Mouse (Mus musculus) left cerebral cortex, adult 18-20 months (tissue): ENCODE results near the gene Rnf169. TPM values are rescaled to one million over a fixed set of nuclear protein-coding genes. Genes with fewer than 3 reads are reported as not detected.
"Not testable (repeated sequence)": the region's sequence is repeated elsewhere in the genome, so short reads cannot be mapped to it uniquely, and the experiment has no call there.

Source experiments
- DNase-seq, 2 experiments: peaks; one replicate each; pipeline ENCODE4 v3.0.0; 2021 to 2022; ENCODE audit warnings: low spot score in 2 of 2, mixed read lengths in 1 of 2
- total RNA-seq, 2 experiments: library from RNA; stranded (reverse); gene quantifications; 2 replicates each; pipeline ENCODE4 v1.2.3; 2021

Gene Rnf169
- total RNA-seq, 2 experiments from 2014 or later = 45.6 to 47.4 TPM

- peak in 1 of 2 experiments; percentile 51 for DNase-seq
Observed at GRCm38 (mm10) chr7:99981311-99981710, 1.1 kb upstream of the Rnf169 start.

DNA sequence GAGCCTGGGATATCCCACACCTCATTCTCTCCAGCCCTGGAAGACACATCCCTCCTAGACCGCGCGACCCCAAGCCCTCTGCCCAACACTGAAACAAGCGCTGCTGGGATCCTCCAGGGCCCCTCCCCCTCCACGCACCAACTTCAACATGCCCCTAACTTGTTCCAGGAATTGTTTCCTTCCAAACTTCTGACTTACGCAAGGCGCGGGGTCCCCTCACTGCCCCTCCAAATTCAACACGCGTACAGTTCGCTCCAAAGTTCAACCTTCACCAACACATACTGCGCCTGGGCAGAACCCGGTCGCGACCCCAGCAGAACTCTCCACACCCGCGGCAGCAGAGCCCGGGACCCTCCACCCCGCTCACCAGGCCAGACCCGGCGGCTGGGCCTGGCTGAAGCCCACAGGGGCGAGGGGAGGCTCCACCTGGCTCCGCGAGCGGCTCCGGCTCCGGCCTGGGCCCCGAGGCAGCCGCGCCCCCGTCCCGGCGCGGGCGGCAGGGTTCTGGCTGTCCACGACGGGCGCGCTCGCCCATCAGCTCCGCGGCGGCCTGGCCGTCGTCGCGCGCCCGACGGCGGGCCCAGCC is 609 bp downstream of the Rnf169 start:
- peak in 1 of 2 experiments; percentile 34 for DNase-seq

DNA sequence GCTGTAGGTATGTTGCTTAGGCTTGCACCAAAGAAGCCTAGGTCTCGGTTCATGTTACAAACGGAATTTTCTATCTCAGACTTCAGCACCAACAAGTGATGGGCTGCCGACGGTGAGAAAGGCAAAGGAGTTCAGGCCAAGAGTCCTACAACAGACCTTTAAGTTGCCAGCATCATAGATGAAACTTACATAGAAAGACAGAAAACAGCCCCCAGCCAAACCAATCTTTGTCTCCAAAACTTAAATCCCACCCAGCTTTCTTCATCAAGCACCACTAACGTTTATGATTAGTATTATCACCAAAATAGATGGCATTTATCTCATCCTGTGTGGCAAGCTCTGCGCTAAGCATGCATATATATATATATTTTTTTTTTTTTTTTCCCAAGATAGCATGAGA is 1.2 kb downstream of the Rnf169 start:
- no peak for DNase-seq

- no peak for DNase-seq
Observed at GRCm38 (mm10) chr7:99978041-99978440, 2.2 kb downstream of the Rnf169 start.

DNA sequence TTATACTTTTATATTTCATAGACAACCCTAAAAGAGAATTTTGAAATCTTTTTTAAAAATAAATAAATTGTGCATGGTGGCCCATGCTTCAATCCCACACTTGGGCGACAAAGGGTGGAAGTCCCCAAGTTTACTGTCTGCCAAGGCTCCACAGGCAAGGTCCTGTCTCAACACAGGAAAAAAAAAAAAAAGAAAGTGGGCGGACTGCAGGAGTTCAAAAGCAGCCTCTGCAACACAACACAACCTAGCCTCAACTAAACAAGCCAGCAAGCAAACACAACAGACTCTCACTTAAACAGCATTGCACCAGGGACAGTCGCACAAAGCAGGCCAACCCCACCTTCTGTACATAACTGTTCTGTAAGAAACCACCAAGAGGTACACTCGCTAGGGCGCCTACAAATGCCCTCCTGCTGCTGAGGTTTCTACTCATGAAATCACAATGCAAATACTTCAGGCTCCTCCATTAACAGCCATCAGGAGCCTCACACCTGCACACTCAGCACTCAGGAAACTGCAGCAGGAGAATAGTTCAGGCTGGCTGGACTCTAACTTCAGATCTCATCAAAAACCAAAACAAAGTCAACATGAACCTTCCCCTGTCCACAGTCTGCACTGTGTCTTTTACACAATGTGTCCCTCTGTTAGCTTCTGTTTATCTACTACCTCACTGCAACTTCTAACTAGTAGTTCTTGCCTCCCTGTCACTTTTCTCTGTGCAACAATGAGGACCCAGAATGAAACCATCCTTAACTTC is 4.3 kb downstream of the Rnf169 start:
- DNase-seq = no peak

- no peak for DNase-seq
Observed at GRCm38 (mm10) chr7:99974208-99974970, 5.9 kb downstream of the Rnf169 start.

DNA sequence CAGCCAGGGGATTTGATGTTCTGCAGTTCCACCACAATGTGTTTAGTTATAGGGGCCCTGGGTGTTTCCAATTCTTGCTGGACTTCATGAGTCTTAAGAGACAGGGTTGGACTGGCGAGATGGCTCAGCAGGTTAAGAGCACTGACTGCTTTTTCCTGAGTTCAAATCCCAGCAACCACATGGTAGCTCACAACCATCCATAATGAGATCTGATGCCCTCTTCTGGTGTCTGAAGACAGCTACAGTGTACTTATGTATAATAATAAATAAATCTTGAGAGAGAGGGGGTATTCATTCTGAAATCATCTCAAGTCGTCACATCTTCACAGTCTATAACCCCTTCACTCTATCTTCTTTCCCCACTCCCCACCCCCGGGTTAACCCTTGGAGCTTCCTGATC is 7.3 kb downstream of the Rnf169 start:
- DNase-seq = not testable (repeated sequence)

DNA sequence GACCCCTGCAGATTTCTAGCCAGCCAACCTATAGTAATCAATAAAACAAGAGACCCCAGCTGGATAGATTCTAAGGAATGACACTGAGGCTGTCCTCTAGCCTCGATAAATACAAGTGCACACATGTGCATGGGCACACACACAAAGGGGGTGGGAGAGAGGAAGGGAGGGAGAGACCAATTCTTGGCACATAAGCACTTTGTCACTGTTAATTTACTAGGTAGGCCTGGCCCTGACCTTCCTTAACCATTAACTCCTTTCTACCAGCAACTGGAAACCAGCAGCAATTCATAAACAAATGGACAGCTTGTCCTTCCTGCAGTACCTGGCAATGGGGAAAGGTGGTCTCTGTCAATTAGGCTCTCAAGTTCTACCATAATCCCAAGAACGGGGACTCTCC is 8.3 kb downstream of the Rnf169 start:
- DNase-seq = no peak

- no peak for DNase-seq
Observed at GRCm38 (mm10) chr7:99969151-99969550, 11.1 kb downstream of the Rnf169 start.

GRCm38 (mm10) chr7:99966011-99966721 is 14.1 kb downstream of the Rnf169 start:
- no peak for DNase-seq

- DNase-seq = peak; percentile 53 to 74
Observed at GRCm38 (mm10) chr7:99965020-99965841, 15.0 kb downstream of the Rnf169 start.

DNA sequence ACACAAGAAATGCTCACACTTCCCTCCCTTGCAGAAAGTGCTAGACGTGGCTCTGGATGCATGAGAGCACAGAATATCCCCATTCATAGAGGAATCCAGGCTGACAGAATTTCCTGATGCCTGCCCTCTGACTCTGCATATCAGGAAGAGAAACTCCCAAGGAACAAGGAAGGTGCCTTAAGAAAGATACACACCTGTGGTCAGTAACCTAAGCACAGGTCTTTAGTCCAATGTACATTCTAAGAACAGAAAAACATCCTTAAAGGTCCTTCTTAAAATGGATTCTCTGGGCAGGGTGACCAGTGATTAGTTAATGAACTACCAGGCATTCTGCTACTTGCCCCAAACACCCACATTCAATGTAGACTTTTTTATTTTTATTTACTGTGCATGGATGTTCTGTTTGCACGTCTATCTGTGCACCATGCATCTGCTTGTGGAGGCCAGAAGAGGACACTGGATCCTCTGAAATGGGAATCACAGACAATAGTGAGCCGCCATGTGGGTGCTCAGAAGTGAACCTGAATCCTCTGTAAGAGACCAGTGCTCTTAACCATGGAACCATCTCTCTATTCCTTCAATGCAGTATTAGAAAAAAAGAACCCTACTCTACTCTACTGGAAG is 16.9 kb downstream of the Rnf169 start:
- DNase-seq = no peak

- DNase-seq = no peak
Observed at GRCm38 (mm10) chr7:99962536-99963236, 17.6 kb downstream of the Rnf169 start.

- DNase-seq = no peak
Observed at GRCm38 (mm10) chr7:99961518-99961917, 18.7 kb downstream of the Rnf169 start.

DNA sequence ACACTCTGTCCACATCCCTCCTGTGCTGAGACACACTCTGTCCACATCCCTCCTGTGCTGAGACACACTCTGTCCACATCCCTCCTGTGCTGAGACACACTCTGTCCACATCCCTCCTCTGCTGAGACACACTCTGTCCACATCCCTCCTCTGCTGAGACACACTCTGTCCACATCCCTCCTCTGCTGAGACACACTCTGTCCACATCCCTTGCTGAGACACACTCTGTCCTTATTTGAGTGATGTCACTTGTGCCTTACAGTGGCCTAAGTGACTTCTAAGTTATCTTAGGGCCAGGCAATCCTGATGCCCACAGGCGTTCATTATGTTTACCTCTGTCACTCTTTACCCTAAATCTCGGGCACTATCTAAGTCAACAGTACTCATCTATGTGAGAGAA is 19.7 kb downstream of the Rnf169 start:
- DNase-seq = not testable (repeated sequence)

- DNase-seq = no peak
Observed at GRCm38 (mm10) chr7:99957226-99957965, 22.9 kb downstream of the Rnf169 start.

- no peak for DNase-seq
Observed at GRCm38 (mm10) chr7:99956095-99956494, 24.2 kb downstream of the Rnf169 start.

DNA sequence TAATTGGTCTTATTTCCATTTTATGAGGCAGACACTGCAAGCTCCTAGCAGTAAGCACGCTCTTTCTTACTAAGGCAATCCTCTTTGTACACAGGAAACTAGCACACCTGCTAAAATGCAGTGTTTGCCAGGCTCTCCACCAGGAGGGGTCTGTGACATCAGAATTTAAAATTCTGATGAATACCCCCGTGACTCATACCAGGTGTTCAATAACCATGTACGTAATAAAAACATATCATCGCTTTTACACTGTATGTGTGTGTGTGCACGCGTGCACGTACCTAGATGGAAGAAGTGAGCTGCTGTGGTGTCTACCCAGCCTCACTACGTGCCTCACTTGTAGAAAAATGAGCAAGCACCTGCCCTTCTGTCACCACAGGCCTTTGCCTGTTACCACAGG is 26.0 kb downstream of the Rnf169 start:
- DNase-seq = no peak
